Mouse (Mus musculus) G1E (cell line): Measurements from ENCODE around the gene Plpp7.

Source experiments
- CTCF ChIP-seq: IDR thresholded peaks from 2 replicates; pipeline ENCODE4 v1.5.1; 2012; ENCODE audit warnings: low read depth, low read length, inconsistent platforms, mixed read lengths
- GATA1 ChIP-seq: IDR thresholded peaks from 2 replicates; pipeline ENCODE4 v1.6.1; 2012; ENCODE audit warnings: borderline replicate concordance, low read length, inconsistent platforms, mixed read lengths

GRCm38 (mm10) chr2:32137667-32138266, 42.4 kb downstream of the Plpp7 start:
- TF ChIP-seq GATA1, result no peak
- no peak for TF ChIP-seq CTCF
